Mouse (Mus musculus): ENCODE results near the gene Sntg2.
A peak's percentile ranks its signal among the peaks of the same experiment; 100 is the strongest.

Sntg2 gene

GRCm38 (mm10) chr12:30201031-30201430 lies 172.1 kb downstream of the Sntg2 start:
- no peak for DNase-seq (ENCODE audit: low spot score)

DNA sequence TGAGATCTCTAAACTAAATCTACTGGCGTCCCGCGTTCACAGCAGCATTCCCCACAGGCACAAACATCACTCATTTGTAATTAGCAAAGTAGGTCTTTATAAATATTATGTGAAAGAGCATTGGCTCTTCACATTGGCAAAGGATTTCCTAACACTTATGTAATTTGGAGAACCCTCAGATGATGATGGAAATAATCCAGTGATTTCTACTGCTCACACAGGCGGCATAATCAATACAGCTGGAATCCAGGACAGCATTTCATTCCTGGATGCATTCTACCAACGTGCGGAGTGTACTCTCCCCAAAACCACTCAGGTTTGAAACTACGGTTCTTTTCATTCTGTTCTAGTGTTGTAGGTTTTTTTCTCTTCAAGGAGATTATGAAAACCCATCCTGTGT lies 172.6 kb downstream of the Sntg2 start:
- no peak for DNase-seq (ENCODE audit: low spot score)

DNA sequence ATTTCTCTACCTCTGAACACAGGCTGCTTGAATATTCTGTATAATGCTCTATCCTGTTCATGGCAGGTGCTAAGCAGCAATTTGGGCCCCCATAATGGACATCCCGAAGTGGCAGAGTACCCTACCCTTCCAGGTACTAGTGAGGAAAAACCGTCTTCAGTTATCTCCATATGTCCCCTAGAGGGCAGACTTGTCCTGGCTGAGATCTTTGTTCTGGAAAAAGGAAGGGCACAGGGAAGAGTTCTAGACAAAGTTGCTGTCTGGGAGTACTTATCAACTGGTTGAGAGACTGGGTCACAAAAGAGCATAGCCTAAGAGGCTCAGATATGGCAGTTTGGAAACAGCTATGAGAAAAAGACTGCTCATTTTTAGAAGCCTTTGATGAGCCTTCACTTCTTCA lies 173.4 kb downstream of the Sntg2 start:
- no peak for DNase-seq (ENCODE audit: low spot score)

- DNase-seq (ENCODE audit: low spot score), result no peak
Measured at GRCm38 (mm10) chr12:30198250-30198649, 174.9 kb downstream of the Sntg2 start.

DNA sequence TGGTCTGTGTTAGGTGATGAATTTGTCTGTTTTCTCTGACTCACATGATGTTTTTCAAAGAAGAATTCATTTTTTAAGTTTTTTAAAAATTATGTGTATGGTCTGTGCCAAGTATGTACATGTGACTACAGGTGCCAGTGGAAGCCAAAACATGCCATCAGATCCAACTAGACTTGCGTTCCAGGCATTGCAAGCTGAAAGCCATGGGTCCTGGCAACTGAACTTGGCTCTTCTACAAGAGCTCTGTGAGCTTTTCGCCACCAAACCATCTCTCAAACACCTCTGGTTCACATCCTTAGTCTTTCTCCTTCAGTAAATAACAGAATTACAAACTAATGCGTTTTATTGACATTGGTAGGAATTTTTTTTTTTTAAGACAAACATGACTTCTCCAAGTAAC lies 191.5 kb downstream of the Sntg2 start:
- no peak for DNase-seq (ENCODE audit: low spot score)

GRCm38 (mm10) chr12:30179623-30180022 lies 193.6 kb downstream of the Sntg2 start:
- no peak for DNase-seq (ENCODE audit: low spot score)

DNA sequence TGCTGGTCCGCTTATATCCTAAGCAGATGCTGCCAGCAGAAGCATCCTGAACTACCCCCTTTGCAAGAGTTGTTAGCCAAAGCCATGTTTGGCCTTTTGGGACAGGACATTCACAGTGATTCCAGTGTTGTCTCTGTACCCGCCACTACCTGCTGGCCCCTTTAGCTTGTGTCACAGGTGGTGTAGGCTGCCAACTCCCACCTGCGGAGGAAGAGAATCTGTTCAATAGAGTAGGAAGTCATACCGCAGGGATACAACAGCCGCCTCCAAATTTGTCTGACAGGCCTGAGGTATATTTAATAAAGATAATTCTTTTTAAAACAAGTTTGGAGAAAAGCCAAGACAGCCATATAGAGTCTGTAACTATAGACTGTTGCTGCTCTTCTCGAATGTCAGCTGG lies 195.2 kb downstream of the Sntg2 start:
- DNase-seq (ENCODE audit: low spot score), result no peak

GRCm38 (mm10) chr12:30177529-30177928 lies 195.6 kb downstream of the Sntg2 start:
- DNase-seq (ENCODE audit: low spot score), result no peak

DNA sequence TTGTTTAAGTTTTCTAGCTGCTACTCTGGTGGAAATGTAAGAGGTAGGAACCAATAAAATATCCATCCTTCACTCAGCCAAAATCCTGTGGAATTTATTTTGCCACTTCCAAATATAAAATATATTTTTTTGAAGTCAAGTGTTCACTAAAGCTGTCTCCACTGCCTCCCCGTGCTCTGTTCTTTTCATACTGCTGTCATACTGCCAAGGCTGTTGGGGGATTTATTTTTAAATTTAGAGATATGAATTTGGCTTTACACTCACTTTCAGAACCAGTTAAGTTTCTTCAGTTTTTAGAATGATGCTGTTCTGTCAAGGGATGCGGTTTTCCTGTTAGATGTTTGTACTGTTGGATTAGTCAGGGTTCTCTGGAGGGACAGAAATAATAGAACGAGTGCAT lies 204.7 kb downstream of the Sntg2 start:
- no peak for DNase-seq (ENCODE audit: low spot score)

DNA sequence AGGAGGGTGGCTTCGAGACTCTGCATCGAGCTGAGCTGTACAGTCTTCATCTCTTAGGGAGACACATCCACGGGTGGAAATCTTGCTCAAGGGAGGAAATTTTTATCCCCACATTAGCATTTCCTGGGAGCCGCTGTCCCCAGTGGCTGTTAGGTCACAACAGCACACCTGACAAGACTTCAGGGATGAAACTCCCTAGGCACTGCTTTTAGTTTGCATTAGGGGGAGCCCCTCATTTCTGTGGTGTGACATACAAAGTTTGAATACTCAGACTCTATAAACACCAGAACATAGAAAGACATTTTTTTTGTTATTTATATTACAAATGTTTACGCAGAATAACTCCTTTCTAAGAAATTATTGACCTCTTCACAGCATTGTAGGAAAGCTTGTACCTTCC lies 208.6 kb downstream of the Sntg2 start:
- no peak for DNase-seq (ENCODE audit: low spot score)

GRCm38 (mm10) chr12:30164005-30164404 lies 209.2 kb downstream of the Sntg2 start:
- DNase-seq (ENCODE audit: low spot score), result no peak

- no peak for DNase-seq (ENCODE audit: low spot score)
Measured at GRCm38 (mm10) chr12:30161731-30162406, 211.3 kb downstream of the Sntg2 start.

DNA sequence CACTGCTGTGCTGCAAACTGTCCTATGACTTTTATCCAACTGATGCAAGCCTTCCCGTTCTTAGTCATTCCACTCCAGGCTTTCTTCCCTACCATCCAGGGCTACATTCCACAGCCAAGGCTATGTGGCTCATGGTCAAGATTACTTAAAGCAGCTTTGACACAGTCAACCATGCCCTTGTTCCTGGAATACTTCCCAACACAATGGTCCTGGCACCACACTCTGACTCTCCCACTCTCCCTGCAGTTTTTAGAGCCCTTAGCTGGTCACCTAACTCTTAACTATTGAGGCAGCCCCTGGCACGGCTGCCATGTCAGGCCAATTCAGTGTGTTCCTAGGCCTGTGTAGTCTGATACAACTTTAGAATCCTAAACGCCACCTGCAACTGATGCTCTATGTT lies 212.7 kb downstream of the Sntg2 start:
- DNase-seq (ENCODE audit: low spot score), result peak; percentile 45

DNA sequence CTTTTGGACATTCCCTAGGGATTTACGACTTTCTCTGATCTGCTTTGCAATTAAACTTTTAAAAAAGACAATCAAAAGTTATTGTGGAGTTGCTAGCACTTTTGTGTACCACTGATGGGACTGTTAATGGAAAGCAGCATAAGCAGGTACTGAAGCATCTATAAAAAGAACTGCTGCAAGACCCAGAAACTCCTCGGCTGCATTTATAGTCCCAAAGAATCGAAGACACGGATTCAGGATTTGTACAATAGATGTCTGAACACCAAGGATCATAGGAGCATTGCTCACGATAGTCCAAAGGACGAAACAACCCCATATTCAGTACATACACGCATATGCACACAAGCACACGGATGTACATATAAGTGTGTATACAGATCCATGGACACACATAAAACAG lies 213.4 kb downstream of the Sntg2 start:
- DNase-seq (ENCODE audit: low spot score), result no peak

DNA sequence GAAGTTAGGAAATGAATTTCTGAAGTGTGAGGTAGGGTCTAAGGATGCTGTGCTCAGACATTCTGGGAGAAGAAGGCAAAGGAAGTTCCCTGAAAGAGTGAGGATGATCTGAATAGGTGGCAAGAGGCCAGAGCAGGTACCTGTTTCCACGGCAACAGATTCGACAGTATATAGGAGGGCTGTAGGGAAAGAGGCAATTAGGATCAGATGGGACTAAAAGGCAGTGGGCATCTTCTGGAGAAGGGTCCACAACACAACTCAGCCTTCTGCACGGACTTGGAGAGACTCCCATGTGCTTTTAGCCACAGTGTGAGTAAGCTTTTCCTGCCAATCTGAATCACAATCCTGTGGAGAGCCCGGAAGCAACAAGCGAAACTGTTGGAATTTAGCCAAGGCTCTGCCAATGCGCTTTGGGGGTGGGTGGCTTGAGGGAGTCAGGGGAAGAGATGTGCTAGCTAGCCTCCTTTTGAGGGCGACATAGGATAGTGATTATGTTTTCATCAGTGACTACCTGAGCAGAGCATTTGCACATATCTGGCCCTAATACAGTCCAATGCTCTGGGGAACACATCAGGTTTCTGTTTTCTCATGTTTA lies 219.0 kb downstream of the Sntg2 start:
- no peak for DNase-seq (ENCODE audit: low spot score)

DNA sequence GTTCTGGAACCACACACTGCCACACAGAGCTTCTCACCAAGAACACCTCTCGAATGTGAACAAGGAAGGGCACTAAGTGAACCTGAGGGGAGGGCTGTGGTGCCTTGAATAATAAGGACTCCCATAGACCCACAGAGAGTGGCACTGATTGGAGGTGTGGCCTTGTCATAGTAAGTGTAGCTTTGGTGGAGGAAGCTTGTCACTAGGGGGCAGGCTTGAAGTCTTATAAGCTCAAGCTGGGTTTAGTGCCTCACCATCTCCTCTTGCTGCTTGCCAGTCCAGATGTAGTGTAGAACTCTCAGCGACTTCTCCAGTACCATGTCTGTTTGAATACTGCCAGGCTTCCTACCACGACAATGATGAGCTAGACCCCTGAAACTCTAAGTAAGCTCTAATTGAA lies 231.1 kb downstream of the Sntg2 start:
- peak; percentile 15 for DNase-seq (ENCODE audit: low spot score)

DNA sequence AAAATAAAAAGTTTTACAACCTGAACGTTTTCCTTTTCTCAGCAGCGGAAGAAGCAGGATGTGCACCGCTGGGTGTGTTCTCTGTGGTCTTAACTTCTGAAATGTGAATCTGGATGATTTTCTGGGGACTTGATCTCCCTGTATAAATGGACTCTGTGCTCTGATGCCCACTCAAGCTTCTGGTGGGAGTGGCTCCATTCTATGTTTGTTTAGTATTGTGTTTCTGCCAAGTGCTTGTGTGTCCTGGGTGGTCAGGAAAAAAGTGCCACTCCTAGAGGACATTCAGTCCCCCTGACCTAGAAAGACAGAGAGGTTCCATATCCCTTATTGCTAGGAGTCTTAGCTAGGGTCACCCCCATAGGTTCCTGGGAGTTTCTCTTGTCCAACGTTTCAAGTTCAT lies 240.7 kb downstream of the Sntg2 start, which contains the start of gene Tpo:
Gene Tpo, minus strand, starts transcription at position 101 of the 400 bp plus-strand sequence.
- DNase-seq (ENCODE audit: low spot score), result no peak

DNA sequence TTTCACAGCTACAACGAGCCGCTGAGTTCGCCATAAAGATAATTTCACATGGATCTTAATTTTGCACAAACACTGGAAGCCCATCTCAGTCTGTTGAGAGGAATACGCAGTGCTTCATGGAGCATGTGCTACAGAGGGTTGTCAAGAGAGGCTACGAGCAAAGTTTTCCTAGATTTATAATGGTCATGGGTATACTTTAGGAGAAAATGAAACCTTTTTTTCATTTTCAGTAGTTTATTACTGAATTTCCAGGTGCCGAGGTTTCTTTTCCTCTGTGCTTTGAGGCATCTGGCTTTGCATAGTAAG lies 243.8 kb downstream of the Sntg2 start:
- no peak for DNase-seq (ENCODE audit: low spot score)

GRCm38 (mm10) chr12:30128561-30129410 lies 244.4 kb downstream of the Sntg2 start:
- peak; percentile 28 for DNase-seq (ENCODE audit: low spot score)

Data from ovary, postnatal 36 days (tissue).